Mouse (Mus musculus) MEL (cell line): ENCODE measurements around the gene Stil. TPM values are rescaled to one million over a fixed set of nuclear protein-coding genes. Genes with fewer than 3 reads are reported as not detected.

Experiments used
- DNase-seq: peaks from one replicate; pipeline ENCODE4 v3.0.0; 2011; ENCODE audit warnings: low read depth, low spot score
- H3K27ac ChIP-seq: 2 replicates; pipeline ENCODE4 v1.5.1; 2012; ENCODE audit warnings: low read depth, mild to moderate bottlenecking, control low read depth, low read length, moderate library complexity; ENCODE audit not compliant: control insufficient read depth
- H3K27me3 ChIP-seq, 2 experiments: fragments of 150-350 bp in 1 of 2; sonication (generic) in 1 of 2; 2 replicates each; pipeline ENCODE4 v1.6.1; 2012; ENCODE audit warnings: low read length in 2 of 2, mild to moderate bottlenecking in 2 of 2, improper control_type of control experiment in 1 of 2, moderate library complexity in 1 of 2; ENCODE audit not compliant: insufficient read depth in 2 of 2, control insufficient read depth in 1 of 2
- H3K36me3 ChIP-seq, 2 experiments: 2 replicates each; pipeline ENCODE4 v1.6.1; 2012 to 2014; ENCODE audit warnings: low read length in 2 of 2, improper control_type of control experiment in 1 of 2, inconsistent platforms in 1 of 2, mild to moderate bottlenecking in 1 of 2; ENCODE audit not compliant: insufficient read depth in 2 of 2, control insufficient read depth in 1 of 2
- H3K4me1 ChIP-seq, 2 experiments: fragments of 150-350 bp in 1 of 2; sonication (generic) in 1 of 2; 2 replicates each; pipeline ENCODE4 v1.6.1; 2012; ENCODE audit warnings: low read length in 2 of 2, improper control_type of control experiment in 1 of 2, mild to moderate bottlenecking in 1 of 2; ENCODE audit not compliant: insufficient read depth in 2 of 2, control insufficient read depth in 1 of 2
- H3K4me3 ChIP-seq, 2 experiments: fragments of 150-350 bp in 1 of 2; sonication (generic) in 1 of 2; 2 replicates each; pipeline ENCODE4 v1.5.1; 2012; ENCODE audit warnings: low read depth in 2 of 2, low read length in 2 of 2, mild to moderate bottlenecking in 2 of 2, moderate library complexity in 2 of 2, control low read depth in 1 of 2, improper control_type of control experiment in 1 of 2; ENCODE audit not compliant: control insufficient read depth in 1 of 2, insufficient read depth in 1 of 2
- H3K79me2 ChIP-seq: 2 replicates; pipeline ENCODE4 v1.6.1; 2012; ENCODE audit warnings: mild to moderate bottlenecking, low read length, moderate library complexity; ENCODE audit not compliant: control insufficient read depth, poor library complexity, insufficient read depth
- H3K9ac ChIP-seq: 2 replicates; pipeline ENCODE4 v1.6.1; 2012; ENCODE audit warnings: low read depth, mild to moderate bottlenecking, control low read depth, low read length, moderate library complexity; ENCODE audit not compliant: control insufficient read depth, poor library complexity, severe bottlenecking
- H3K9me3 ChIP-seq: fragments of 150-350 bp; sonication (generic); replicated peaks from 2 replicates; pipeline ENCODE4 v1.6.1; 2012; ENCODE audit warnings: mild to moderate bottlenecking, low read length, improper control_type of control experiment, moderate library complexity; ENCODE audit not compliant: insufficient read depth
- BHLHE40 ChIP-seq: IDR thresholded peaks from 2 replicates; pipeline ENCODE4 v1.6.1; 2012; ENCODE audit warnings: low read depth, mild to moderate bottlenecking, inconsistent platforms, low read length, improper control_type of control experiment, borderline replicate concordance
- CHD1 ChIP-seq: IDR thresholded peaks from 2 replicates; pipeline ENCODE4 v1.6.1; 2012; ENCODE audit warnings: low read depth, mild to moderate bottlenecking, inconsistent platforms, low read length, improper control_type of control experiment
- CHD2 ChIP-seq: IDR thresholded peaks from 2 replicates; pipeline ENCODE4 v1.6.1; 2011; ENCODE audit warnings: low read length, improper control_type of control experiment
- E2F4 ChIP-seq: IDR thresholded peaks from 2 replicates; pipeline ENCODE4 v1.6.1; 2011; ENCODE audit warnings: low read depth, low read length, improper control_type of control experiment, borderline replicate concordance
- ELF1 ChIP-seq: IDR thresholded peaks from 2 replicates; pipeline ENCODE4 v1.6.1; 2014; ENCODE audit warnings: low read depth, mild to moderate bottlenecking, inconsistent platforms, low read length, improper control_type of control experiment, moderate library complexity
- EP300 ChIP-seq, 2 experiments: IDR thresholded peaks; 2 replicates each; pipeline ENCODE4 v1.6.1; 2011; ENCODE audit warnings: improper control_type of control experiment in 2 of 2, low read length in 2 of 2, low read depth in 1 of 2, mild to moderate bottlenecking in 1 of 2
- ETS1 ChIP-seq: IDR thresholded peaks from 2 replicates; pipeline ENCODE4 v1.6.1; 2012; ENCODE audit warnings: low read depth, mild to moderate bottlenecking, inconsistent platforms, low read length, improper control_type of control experiment, moderate library complexity
- GABPA ChIP-seq: IDR thresholded peaks from 2 replicates; pipeline ENCODE4 v1.6.1; 2012; ENCODE audit warnings: low read depth, mild to moderate bottlenecking, inconsistent platforms, low read length, improper control_type of control experiment, moderate library complexity
- GATA1 ChIP-seq: IDR thresholded peaks from 2 replicates; pipeline ENCODE4 v1.6.1; 2011; ENCODE audit warnings: low read depth, low read length, improper control_type of control experiment
- HCFC1 ChIP-seq: IDR thresholded peaks from 2 replicates; pipeline ENCODE4 v1.6.1; 2012; ENCODE audit warnings: low read depth, mild to moderate bottlenecking, inconsistent platforms, low read length, improper control_type of control experiment, moderate library complexity
- JUND ChIP-seq: IDR thresholded peaks from 2 replicates; pipeline ENCODE4 v1.6.1; 2011; ENCODE audit warnings: low read depth, mild to moderate bottlenecking, improper control_type of control experiment, low read length
- KAT2A ChIP-seq: conservative IDR thresholded peaks from 2 replicates; pipeline ENCODE4 v1.6.1; 2012; ENCODE audit warnings: low read depth, low read length, improper control_type of control experiment, inconsistent platforms
- MAFK ChIP-seq: IDR thresholded peaks from 2 replicates; pipeline ENCODE4 v1.6.1; 2011; ENCODE audit warnings: low read depth, mild to moderate bottlenecking, low read length, improper control_type of control experiment, borderline replicate concordance
- MAX ChIP-seq: IDR thresholded peaks from 2 replicates; pipeline ENCODE4 v1.6.1; 2011; ENCODE audit warnings: low read length, improper control_type of control experiment
- MAZ ChIP-seq: IDR thresholded peaks from 2 replicates; pipeline ENCODE4 v1.6.1; 2012; ENCODE audit warnings: low read depth, mild to moderate bottlenecking, inconsistent platforms, low read length, improper control_type of control experiment
- MEF2A ChIP-seq: IDR thresholded peaks from 2 replicates; pipeline ENCODE4 v1.6.1; 2014; ENCODE audit warnings: low read depth, mild to moderate bottlenecking, inconsistent platforms, low read length, improper control_type of control experiment; ENCODE audit not compliant: poor library complexity, insufficient replicate concordance, severe bottlenecking; ENCODE audit errors: extremely low read depth
- MXI1 ChIP-seq: IDR thresholded peaks from 2 replicates; pipeline ENCODE4 v1.6.1; 2011; ENCODE audit warnings: mild to moderate bottlenecking, low read depth, low read length, improper control_type of control experiment
- MYB ChIP-seq: IDR thresholded peaks from 2 replicates; pipeline ENCODE4 v1.6.1; 2011; ENCODE audit warnings: mild to moderate bottlenecking, low read depth, low read length, improper control_type of control experiment
- MYC ChIP-seq: IDR thresholded peaks from 2 replicates; pipeline ENCODE4 v1.6.1; 2011; ENCODE audit warnings: low read depth, mild to moderate bottlenecking, low read length, improper control_type of control experiment, moderate library complexity
- NELFE ChIP-seq: IDR thresholded peaks from 2 replicates; pipeline ENCODE4 v1.6.1; 2011; ENCODE audit warnings: low read depth, low read length, improper control_type of control experiment
- NRF1 ChIP-seq: IDR thresholded peaks from 2 replicates; pipeline ENCODE4 v1.6.1; 2014; ENCODE audit warnings: low read depth, mild to moderate bottlenecking, inconsistent platforms, low read length, improper control_type of control experiment, moderate library complexity; ENCODE audit not compliant: poor library complexity, insufficient read depth, severe bottlenecking
- POLR2A ChIP-seq, 2 experiments: IDR thresholded peaks; 2 replicates each; pipeline ENCODE4 v1.6.1; 2011 to 2012; ENCODE audit warnings: low read length in 2 of 2, mild to moderate bottlenecking in 2 of 2, control low read depth in 1 of 2, improper control_type of control experiment in 1 of 2, low read depth in 1 of 2, moderate library complexity in 1 of 2; ENCODE audit not compliant: control insufficient read depth in 1 of 2, insufficient read depth in 1 of 2, poor library complexity in 1 of 2
- POLR2AphosphoS2 ChIP-seq: IDR thresholded peaks from 2 replicates; pipeline ENCODE4 v1.6.1; 2011; ENCODE audit warnings: low read length, improper control_type of control experiment
- POLR2AphosphoS5 ChIP-seq: IDR thresholded peaks from 2 replicates; pipeline ENCODE4 v1.6.1; 2012; ENCODE audit warnings: low read depth, borderline replicate concordance, mild to moderate bottlenecking, inconsistent platforms, low read length, moderate library complexity, mixed read lengths
- RAD21 ChIP-seq: IDR thresholded peaks from 2 replicates; pipeline ENCODE4 v1.6.1; 2011; ENCODE audit warnings: mild to moderate bottlenecking, low read depth, low read length, improper control_type of control experiment
- RCOR1 ChIP-seq: IDR thresholded peaks from 2 replicates; pipeline ENCODE4 v1.6.1; 2012; ENCODE audit warnings: low read depth, mild to moderate bottlenecking, inconsistent platforms, low read length, improper control_type of control experiment
- SIN3A ChIP-seq: IDR thresholded peaks from 2 replicates; pipeline ENCODE4 v1.6.1; 2012; ENCODE audit warnings: low read length, improper control_type of control experiment, inconsistent platforms
- SMC3 ChIP-seq: IDR thresholded peaks from 2 replicates; pipeline ENCODE4 v1.6.1; 2011; ENCODE audit warnings: low read depth, low read length, improper control_type of control experiment
- TBP ChIP-seq: IDR thresholded peaks from 2 replicates; pipeline ENCODE4 v1.8.0; 2011; ENCODE audit warnings: low read depth, low read length, improper control_type of control experiment
- TCF12 ChIP-seq: IDR thresholded peaks from 2 replicates; pipeline ENCODE4 v1.6.1; 2014; ENCODE audit warnings: low read depth, mild to moderate bottlenecking, inconsistent platforms, low read length, improper control_type of control experiment, moderate library complexity
- UBTF ChIP-seq: IDR thresholded peaks from 2 replicates; pipeline ENCODE4 v1.6.1; 2012; ENCODE audit warnings: low read depth, mild to moderate bottlenecking, inconsistent platforms, low read length, improper control_type of control experiment, moderate library complexity, borderline replicate concordance; ENCODE audit not compliant: insufficient read depth
- USF1 ChIP-seq: IDR thresholded peaks from 2 replicates; pipeline ENCODE4 v1.6.1; 2014; ENCODE audit warnings: low read depth, mild to moderate bottlenecking, inconsistent platforms, low read length, improper control_type of control experiment, moderate library complexity
- USF2 ChIP-seq, 2 experiments: IDR thresholded peaks; 2 replicates each; pipeline ENCODE4 v1.6.1; 2011 to 2012; ENCODE audit warnings: improper control_type of control experiment in 2 of 2, low read length in 2 of 2, borderline replicate concordance in 1 of 2, inconsistent platforms in 1 of 2, low read depth in 1 of 2, mild to moderate bottlenecking in 1 of 2; ENCODE audit not compliant: insufficient read depth in 1 of 2
- ZKSCAN1 ChIP-seq: IDR thresholded peaks from 2 replicates; pipeline ENCODE4 v1.6.1; 2012; ENCODE audit warnings: low read depth, mild to moderate bottlenecking, inconsistent platforms, low read length, improper control_type of control experiment, moderate library complexity
- ZMIZ1 ChIP-seq: IDR thresholded peaks from 2 replicates; pipeline ENCODE4 v1.6.1; 2012; ENCODE audit warnings: low read depth, mild to moderate bottlenecking, inconsistent platforms, low read length, improper control_type of control experiment, moderate library complexity
- ZNF384 ChIP-seq: IDR thresholded peaks from 2 replicates; pipeline ENCODE4 v1.6.1; 2012; ENCODE audit warnings: low read depth, mild to moderate bottlenecking, inconsistent platforms, low read length, improper control_type of control experiment
- polyA plus RNA-seq, 2 experiments: library from polyadenylated mRNA; stranded (reverse) in 1 of 2; unstranded in 1 of 2; fragments of >175 nt in 1 of 2; fragments of >200 nt in 1 of 2; gene quantifications; 2 replicates each; pipeline versions ENCODE4 v1.2.1 to v1.2.4; 2012; ENCODE audit warnings: low replicate concordance in 2 of 2, low read depth in 1 of 2; ENCODE audit not compliant: insufficient read length in 2 of 2, insufficient read depth in 1 of 2, missing spikeins in 1 of 2
- total RNA-seq: library from RNA; depleted of rRNA; stranded (reverse); fragments of 300-350 nt; gene quantifications from 2 replicates; pipeline ENCODE4 v1.2.3, GENCODE M21; 2012

Stil gene
- total and polyA plus RNA-seq, 3 experiments: 5.0 to 9.1 TPM; not detected in 1

DNA sequence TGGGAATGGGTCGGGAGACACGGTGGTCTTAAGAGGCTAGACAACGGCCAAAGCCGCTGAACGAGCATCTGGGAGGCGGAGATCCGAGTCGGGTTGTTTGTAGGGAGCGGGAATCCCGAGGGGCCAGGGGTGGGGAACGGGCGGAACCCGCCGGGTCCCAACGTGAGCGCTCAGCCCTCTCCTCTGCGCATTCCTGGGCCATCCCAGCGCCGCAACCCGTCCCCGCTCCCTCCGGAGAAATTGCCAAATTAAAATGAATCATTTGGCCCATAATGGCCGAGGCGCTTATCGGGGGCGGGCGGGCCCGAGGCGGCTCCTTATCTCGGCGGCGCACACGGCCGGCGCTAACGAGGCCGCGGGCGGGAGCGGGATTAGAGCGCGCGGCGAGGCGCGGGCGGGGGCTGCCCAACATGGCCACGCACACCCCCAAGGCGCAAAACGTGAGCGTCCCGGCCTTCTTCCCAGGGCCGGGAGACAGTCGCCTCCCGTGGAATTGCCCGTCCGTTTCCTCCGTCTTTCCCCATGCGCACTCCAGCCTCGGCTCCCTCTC is 56.5 kb downstream of the Stil start, which contains the start of gene Tal1:
Gene Tal1 (plus strand): TSS at position 56 of the 550 bp plus-strand sequence.
- Histone ChIP-seq H3K4me1 (peaks cover 10 to 27% of the 10 kb centered on the region in 2 experiments), H3K27ac (peak within 1 kb of the TSS; percentile 85), H3K9ac (peak within 1 kb of the TSS; percentile 77), H3K36me3 (peaks cover 0 to 24% of the 10 kb centered on the region in 2 experiments; a peak in 2 of 4 replicates), H3K9me3 (no peaks in the 10 kb centered on the region), H3K4me3 (peak within 1 kb of the TSS; percentile 73 to 97), H3K79me2 (peaks cover 45% of the 10 kb centered on the region), H3K27me3 (no peaks in the 10 kb centered on the region)
- DNase-seq: peak; percentile 94
- TF ChIP-seq POLR2A (IDR thresholded peaks at IDR 0.05; ENCODE audit: control insufficient read depth in 1 of 2, insufficient read depth in 1 of 2, low read depth in 1 of 2, low read length in 2 of 2, poor library complexity in 1 of 2) (no peak), MYC (peak; percentile 48), MYB (no peak), KAT2A (no peak), E2F4 (peak; percentile 43; the same call in 1 of the 2 replicates), GATA1 (peak; percentile 80), ZMIZ1 (no peak), BHLHE40 (no peak; the same call in 1 of the 2 replicates), USF1 (no peak), NELFE (no peak), USF2 (IDR thresholded peaks at IDR 0.05; ENCODE audit: borderline replicate concordance in 1 of 2, insufficient read depth in 1 of 2, low read depth in 1 of 2, low read length in 2 of 2) (no peak), SIN3A (peak; percentile 76; the same call in 1 of the 2 replicates), RAD21 (no peak), NRF1 (no peak), RCOR1 (peak; percentile 53; the same call in 1 of the 2 replicates), ELF1 (no peak), CHD1 (no peak), POLR2AphosphoS5 (no peak), MXI1 (no peak), TBP (no peak), POLR2AphosphoS2 (peak; percentile 27; the same call in 1 of the 2 replicates), MAFK (no peak; the same call in 1 of the 2 replicates), GABPA (no peak), MEF2A (no peak), ZNF384 (no peak), UBTF (0 out of 2 replicates have a peak, but pooled peaks have one; percentile 51), TCF12 (peak; percentile 98), HCFC1 (no peak; the same call in none of the 2 replicates), JUND (no peak), CHD2 (no peak), ZKSCAN1 (no peak), MAZ (peak; percentile 95; the same call in 1 of the 2 replicates), SMC3 (no peak), ETS1 (peak; percentile 66), EP300 (IDR thresholded peaks at IDR 0.05; ENCODE audit: low read depth in 1 of 2, low read length in 2 of 2) (peak; percentile 63 to 93; a peak in 3 of 4 replicates), MAX (no peak; the same call in 1 of the 2 replicates)
